Mouse (Mus musculus) neural tube, embryonic 10.5 days (tissue): Measurements from ENCODE around the gene Olfr1275.

Experiments
- DNase-seq: peaks from one replicate; pipeline ENCODE4 v3.0.0-alpha.2; 2017; ENCODE audit warnings: low spot score; ENCODE audit errors: extremely low spot score

Gene Olfr1275

DNA sequence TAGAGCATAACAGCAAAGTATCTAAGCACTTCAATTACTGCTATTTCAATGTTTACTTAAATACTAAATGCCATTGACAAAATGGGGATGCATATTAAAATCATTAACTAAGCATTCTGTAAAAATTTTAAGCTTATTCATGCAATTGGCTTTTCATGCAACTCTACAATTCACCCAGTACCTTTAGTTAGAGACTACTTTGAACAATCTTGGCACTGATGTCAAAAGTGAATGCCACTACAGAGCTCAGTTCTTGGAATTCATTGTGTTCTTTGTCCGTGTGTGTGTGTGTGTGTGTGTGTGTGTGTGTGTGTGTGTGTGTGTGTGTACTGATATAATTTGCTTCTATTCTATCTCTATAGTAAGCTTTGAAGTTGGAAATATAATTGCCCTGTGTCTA, at the start of gene Olfr1275:
Gene Olfr1275, minus strand, starts transcription at position 101 of the 400 bp plus-strand sequence.
- DNase-seq: no peak

DNA sequence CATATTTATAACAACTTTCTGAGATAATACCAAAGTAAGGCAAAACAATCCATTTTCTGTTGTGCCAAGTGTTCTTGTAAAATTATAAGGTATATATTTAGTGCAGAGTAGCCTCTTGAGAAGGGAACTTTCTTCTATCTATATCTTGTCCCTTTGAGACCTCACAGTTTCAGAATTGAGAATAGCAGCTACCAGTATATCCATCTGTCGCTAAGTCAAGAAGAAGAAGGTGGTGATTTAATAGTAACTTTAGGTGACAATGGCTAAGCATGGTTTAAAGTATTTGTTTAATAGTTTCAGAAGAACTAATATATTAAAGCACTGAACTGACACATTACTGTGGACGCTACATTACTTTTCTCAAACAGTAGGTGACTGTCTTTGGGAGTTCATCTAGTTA, 38.9 kb upstream of the Olfr1275 start, which contains the start of gene Olfr1277:
Gene Olfr1277, minus strand, starts transcription at position 101 of the 400 bp plus-strand sequence.
- no peak for DNase-seq

DNA sequence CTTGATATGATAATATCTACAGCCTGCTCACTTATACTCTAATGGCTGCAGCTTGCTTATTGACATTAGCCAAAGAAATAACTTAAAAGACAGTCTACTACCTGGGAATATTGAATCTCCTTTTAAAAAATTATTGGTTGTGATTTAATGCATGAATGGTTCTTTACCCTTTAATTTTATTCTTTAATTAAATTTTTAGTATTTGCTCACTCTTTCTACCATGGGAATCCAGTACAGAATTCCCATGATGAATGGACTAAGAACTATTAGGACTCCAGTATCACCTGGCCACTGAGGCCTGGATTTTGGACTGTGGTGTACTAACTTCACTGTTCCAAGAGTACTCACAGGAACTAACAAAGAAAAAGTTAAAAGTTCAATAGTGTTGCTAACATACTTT, 19.1 kb upstream of the Olfr1275 start, which contains the start of gene Olfr1276:
Gene Olfr1276, plus strand, starts transcription at position 301 of the 400 bp plus-strand sequence.
- DNase-seq: no peak

DNA sequence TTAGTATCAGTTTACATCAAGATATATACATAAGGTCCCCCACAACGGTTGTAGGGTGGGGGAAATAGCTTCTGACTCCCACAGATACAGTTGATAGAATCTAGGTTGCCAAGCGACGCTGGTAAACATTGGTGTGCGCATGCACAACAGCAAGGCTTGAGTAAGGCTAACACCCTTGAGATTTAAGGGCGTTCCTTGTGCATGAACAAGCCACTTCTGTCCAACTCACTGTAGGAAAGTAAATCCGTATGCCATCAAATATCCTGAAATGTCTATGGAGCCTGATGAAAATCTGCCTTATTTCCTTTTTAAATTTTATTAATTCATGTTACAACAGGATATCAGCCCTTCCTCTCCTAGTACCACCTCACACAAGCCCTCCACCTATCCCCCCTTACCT, 5.6 kb downstream of the Olfr1275 start, which contains the start of gene 4930430A15Rik:
Gene 4930430A15Rik, minus strand, starts transcription at position 101 of the 400 bp plus-strand sequence.
- no peak for DNase-seq

DNA sequence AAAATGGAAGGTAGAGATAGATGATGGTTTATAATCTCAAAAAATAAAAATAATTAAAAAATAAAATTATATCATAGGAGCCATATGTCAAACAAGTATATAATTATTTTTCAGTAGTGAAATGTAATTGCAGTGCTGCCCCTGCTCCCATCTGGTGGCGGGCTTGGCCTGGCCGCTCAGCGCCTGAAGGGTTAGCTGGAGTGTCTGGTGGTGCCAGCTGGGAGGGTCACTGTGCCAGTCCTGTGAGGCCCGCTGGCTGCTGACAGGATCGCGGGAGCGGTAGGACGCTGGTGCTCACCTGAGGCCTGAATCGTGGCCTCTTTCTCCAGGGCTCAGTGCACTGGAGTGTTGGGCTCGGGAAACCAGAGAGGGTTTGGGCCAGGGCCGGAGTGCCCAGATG, 53.0 kb downstream of the Olfr1275 start:
- DNase-seq: no peak
